Mouse (Mus musculus) lung, adult 18-20 months (tissue): ENCODE data around the gene Kdm4b.

Experiments
- DNase-seq, 2 experiments: peaks; one replicate each; pipeline ENCODE4 v3.0.0; 2022; ENCODE audit warnings: mixed read lengths in 2 of 2

Kdm4b gene

GRCm38 (mm10) chr17:56444771-56445170 is 118.9 kb downstream of the Kdm4b start:
- no peak for DNase-seq

DNA sequence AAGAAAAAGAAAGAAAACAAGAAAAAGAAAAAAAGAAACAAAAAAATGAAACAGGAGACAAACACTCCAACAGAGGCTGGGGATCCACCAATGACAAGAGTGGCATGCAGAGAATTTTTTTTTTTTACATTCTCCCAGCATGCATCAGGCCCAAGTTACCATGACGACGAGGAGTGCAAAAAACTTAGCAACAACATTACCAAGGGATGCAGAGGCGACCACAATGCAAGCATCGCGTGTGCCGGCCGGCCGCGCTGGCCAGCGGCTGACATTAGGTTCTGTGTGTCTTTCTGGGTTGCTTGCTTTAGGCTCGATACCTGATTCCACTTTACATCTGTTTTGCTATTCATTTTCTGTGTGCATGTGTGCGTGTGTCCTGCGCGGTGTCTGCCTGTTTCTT is 119.5 kb downstream of the Kdm4b start:
- no peak for DNase-seq

DNA sequence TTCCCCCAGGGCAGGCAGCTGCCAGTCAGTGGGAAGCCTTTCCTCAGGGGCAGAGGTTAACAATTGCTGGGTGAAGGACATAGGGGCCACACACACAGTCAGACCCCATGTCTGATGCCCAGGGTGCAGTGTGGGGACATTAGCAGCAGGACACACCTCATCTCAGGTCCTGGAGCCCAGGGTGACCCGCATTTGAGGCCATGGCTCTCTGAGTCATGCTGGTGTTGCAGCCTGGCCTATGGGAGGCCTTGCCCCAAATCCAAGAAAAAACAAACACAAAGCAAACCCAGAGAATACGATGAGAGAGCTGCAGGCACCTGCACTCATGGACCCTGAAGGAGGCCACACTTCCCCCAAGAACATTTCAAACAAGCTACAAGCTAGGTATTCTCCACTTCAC is 121.9 kb downstream of the Kdm4b start:
- DNase-seq: no peak
